Mouse (Mus musculus) embryo, embryonic 11 days (tissue): ENCODE data around the gene Rflna.

Source experiments
- DNase-seq: peaks from one replicate; pipeline ENCODE4 v3.0.0-alpha.2; 2015

Rflna gene

DNA sequence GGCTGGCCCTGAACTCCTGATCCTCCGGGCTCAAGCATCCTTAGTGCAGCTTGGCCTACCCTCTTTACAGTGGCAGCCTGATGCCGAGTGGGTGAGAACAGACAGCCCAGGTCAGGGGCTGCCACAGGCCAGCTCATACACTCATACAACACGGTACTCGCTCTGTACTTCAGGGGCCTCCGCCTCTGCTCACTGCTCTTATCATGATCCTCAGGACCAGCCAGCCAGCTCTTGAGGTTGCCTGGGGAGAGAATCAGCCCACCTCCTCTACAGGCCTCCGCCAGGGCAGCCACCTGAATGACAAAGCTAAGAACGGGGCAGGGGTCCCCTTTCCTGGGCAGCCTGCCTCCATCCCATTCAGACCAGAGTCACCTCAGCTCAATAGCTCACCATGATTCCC lies 50.6 kb downstream of the Rflna start:
- no peak for DNase-seq

GRCm38 (mm10) chr5:125055901-125056300 lies 52.9 kb downstream of the Rflna start:
- peak; percentile 41 for DNase-seq

GRCm38 (mm10) chr5:125056331-125056695 lies 53.3 kb downstream of the Rflna start:
- peak; percentile 66 for DNase-seq

DNA sequence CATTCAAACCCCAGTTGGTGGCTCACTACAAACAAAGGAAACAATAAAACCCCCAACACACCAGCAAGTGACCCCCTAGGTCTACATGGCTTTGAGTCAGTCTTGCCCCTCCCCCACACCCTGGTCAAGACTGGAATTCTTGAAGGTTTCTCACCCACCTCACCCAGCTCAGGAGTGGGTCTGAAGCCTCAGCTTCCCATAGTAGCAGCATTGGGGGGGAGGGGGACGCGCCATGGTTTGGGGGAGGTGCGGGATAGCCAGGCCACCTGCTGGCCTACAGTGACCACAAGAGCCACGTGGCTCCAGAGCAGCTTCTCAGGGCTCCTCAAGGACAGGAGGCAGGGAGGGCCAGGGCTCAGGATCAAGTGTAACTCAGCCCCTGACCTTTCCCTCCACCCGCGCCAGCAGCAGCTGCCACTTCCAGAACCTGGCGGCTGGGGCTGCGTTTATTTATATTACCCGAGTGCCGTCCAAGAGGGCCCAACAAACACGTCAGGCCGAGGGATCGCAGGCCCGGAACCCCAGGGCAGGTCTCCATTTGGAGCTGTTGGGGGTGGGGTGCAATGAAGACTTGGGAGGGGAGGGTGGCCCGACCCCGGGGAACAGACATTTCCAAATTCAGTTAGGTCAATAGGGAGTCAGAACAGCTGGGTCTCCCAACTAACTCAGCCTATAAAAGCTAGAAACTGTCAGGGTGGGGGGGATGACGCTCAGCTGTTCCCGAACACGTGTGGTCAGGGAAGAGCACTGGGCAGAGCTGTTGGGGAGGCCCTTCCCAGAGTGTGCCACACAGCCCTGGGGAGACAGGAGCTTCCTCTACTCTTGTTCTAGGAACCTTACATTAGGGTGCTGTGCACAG lies 53.9 kb downstream of the Rflna start:
- DNase-seq = peak; percentile 74

DNA sequence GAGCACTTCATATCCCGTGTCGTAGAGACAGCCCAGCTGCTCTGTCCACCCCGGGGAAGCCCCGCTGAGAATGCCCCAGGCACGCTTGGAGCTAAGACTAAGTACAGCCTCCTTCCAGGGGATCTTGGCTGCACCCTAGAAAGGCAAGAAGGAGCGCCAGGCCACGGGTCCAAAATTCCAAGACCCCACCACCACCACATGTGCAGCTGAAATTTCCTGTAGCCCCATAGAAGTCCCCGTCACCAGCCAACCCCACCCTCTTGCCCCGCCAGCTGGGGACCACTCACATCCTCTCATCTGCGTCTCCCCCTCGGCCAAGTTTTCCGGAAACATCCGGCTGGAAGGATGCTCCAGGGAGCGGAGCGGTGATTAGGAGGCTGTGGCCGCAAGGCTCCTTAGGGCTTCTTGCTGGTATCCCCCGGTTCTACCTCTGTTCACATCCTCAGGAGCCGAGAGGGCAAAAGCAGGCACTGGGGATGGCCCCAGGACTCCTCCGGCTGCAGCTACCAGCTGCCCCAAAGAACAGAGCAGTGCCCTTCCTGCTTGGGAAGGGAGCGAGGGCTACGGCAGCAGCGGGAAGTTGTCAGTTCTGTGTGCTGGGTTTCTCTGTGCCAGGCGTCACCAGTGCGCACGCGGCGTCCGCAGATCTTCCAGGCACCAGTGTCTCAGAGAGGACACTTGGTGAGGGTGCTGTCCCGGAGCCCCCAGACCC lies 54.7 kb downstream of the Rflna start:
- peak; percentile 61 for DNase-seq

DNA sequence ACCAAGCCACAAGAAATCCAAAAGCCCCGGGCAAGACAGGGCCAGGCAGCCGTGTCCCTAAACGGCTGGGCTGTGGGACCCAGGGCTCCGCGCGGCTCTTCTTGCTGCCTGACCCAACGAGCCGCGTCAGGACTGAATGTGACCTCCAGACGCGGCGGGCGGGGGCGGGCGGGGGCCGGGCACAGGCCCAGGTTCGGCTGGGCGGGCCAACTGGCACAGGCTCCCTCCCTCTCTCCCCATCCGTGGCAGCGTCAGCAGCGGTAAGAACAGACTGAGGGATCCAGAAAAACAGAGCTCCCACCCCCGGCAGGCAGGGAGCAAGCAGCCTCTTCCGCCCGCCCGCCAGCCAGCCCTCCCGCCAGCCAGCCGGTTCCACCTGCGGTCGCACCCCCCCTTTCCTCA lies 55.2 kb downstream of the Rflna start:
- DNase-seq = peak; percentile 61
